Mouse (Mus musculus) spleen, adult 12 weeks (tissue): ENCODE data around the gene Spred3.
"Not testable (repeated sequence)": the region's sequence is repeated elsewhere in the genome, so short reads cannot be mapped to it uniquely, and the experiment has no call there.

ENCODE experiments used
- DNase-seq: peaks from one replicate; pipeline ENCODE4 v3.0.0; 2022; ENCODE audit warnings: low spot score

Spred3 gene

DNA sequence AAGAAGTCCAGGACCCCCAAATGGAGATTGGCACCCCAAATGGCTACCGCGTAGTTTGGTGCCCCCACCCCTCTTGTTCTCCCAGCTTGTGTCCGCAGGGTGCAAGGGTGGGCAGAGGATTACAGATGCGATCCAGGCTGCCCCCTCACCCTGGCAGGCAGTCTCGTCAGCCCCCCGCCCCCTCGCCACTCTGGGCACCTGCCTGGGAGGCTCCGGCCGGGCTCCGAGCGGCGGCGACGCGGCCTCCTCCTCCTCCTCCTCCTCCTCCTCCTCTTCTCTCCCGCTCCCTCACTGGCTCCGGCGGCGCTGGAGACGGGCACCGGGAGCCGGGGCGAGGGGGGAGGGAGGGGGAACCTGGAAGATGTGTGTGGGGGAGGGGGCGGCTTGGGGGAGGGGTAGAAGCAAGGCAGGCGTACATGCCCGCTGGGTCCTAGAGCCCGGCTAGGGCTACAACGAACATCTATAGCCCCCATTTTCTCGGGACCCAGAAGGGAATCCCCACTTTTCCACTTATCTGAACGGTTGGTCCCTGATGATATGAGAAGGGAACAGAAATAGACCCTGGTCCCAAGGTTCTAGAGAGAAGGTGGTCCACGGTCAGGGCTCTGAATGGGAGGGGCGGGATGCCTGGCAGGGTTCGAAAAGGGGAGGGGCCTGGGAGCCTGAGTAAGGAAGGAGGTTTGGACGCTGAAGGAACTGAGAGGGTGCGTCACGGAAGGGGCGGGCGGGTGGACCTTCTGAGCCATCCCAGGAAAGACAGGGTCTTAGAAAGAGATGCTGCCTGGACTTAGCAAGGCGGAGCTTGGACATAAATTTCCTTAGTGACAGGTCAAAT lies 763 bp downstream of the Spred3 start:
- DNase-seq = no peak

- DNase-seq = no peak
Observed at GRCm38 (mm10) chr7:29168791-29169230, 1.4 kb downstream of the Spred3 start.

DNA sequence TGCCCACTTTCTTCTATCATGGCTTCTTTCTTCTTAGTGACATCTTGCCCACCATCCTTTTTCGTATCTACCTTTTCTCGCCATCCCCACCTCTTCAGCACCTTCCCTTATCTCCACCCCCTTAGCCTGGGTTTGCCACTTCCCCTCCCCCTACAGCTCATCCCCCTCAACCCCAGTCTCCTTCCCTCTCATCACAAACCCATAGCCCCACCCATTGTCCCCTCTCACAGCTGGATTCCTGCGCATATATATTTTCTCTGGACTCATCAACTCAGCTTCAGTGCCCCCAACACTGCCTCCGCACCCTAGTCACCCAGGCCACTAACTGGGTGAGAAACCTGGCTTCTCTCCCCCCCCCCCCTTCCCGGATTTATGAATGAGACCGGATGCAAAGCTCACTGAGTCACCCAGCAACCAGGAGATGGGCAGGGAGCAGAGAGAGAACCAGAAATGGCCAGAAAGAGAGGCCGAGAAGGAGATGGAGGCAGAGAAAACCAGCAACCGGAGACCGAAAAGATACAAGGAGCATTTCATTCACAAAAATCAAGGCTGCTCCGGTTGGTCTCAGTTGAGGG lies 2.0 kb downstream of the Spred3 start:
- DNase-seq = no peak

GRCm38 (mm10) chr7:29167656-29168055 lies 2.6 kb downstream of the Spred3 start:
- DNase-seq = no peak

GRCm38 (mm10) chr7:29162750-29163525 lies 7.3 kb downstream of the Spred3 start:
- DNase-seq = no peak

DNA sequence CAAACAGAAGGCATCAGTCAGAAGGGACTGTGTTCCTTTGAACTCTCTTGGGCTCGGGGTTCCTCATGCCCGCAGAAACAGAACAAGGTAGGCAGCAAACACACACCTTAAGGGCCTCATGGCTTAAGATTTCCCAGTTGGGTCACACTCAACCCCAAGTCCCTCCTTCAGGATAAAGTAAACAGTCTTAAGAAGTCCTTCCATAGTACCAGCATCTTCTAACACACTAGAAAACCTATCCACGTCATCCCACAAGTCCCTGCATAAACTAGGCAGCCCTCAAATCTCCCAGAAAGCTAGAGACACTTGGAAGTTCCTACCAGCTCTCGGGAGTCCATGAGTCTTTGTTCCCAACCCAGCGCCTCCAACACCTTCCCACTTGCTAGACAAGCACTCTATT lies 7.9 kb downstream of the Spred3 start:
- no peak for DNase-seq

- no peak for DNase-seq
Observed at GRCm38 (mm10) chr7:29158264-29158663, 11.9 kb downstream of the Spred3 start.

DNA sequence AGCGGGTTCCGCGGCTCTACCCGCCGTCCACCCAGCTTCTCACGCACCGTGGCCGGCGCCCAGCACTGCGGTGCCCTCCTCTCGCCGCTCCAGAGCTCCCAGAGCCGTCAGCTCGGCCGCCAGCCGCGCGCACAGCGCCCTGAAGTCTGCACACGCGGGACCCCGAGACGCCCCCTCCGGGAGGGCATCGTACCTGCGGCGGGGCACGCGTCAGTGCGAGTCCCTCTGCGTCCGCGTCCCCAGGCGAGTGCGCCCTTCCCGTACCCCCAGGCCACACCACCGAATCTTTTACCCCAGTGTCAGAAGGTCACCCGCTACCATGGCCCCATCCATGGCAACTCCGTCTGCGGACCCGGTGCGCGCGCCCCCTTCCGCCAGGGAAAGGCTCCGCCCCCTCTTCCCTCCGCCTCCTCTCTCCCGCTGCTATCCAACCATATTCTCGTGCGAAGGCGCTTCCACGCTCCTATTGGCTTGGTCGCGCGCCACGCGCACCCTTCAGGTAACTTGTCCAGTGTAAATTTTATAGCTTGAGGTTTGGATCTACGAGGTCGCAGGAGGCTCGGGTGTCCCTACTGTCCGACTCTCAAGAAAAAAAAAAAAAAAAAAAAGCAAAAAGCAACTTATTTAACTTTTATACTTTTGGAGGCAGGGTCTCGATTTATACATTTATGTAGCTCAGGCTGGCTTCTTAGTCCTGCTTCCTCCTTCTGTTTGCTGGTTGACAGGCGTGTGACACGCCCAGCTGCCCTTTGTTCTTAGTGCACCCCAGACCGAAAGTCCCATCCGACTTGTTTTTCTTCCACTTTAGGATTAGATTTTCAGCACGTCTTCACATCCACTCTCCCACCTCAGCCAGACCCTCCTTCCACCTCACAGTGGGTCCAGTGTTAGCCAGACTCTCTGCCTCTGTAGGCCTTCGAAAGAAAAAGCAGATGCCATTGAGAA lies 14.1 kb downstream of the Spred3 start, which contains the start of gene Fam98c:
Fam98c (minus strand) TSS at position 397 of the 945 bp plus-strand sequence.
- peak; percentile 53 for DNase-seq

DNA sequence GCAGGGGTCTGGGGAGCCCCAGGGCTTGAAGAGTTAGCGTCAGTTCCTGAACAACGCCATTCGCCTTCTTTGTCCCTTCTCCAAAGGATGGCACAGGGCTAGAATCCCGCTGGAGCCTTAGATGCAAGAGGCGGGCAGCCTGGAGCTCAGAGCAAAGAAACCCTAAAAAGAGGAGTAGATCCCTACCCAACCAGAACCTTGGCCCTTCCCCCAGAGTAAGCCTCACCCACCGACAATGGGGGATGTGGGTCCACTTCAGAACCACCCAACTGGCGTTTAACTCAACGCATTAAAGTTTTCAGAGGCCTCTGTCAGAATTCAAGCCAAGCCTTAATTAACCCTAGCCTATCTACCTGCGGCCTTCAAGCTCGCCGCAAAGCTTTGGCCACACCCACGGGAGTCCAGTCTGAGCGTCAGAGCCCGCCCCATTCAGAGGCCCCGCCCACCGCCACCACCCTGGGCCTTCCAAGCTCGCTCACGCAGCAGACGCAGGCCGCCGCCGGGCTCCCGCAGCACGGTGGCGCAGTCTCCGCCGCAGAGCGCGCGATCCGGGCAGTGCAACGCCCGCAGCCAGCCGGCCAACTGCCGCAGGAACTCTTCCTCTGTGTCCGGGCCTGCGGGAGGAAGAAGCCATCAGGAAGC lies 14.9 kb downstream of the Spred3 start:
- peak; percentile 71 for DNase-seq

GRCm38 (mm10) chr7:29154018-29154720 lies 16.0 kb downstream of the Spred3 start:
- DNase-seq = no peak

DNA sequence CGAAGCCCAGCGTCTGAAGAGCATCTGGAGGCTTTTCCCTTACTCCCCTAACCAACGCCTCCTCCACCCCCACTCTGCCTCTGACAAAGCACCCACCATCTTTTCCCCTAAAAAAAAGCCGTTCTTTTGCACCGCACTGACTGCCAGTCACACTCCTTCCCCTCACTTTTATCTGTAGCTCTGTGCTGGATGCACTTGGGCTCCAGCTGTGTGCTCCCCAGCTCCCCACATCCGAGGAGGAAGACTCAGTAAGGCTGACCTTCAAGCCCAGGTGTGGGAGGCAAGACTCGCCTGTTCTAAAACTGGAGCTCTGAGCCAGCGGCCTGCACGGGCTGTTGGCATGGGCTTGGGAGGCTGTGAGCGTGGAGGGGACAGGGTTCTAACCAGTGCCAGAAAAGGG lies 18.7 kb downstream of the Spred3 start:
- DNase-seq = no peak

GRCm38 (mm10) chr7:29148771-29149170 lies 21.4 kb downstream of the Spred3 start:
- no peak for DNase-seq

GRCm38 (mm10) chr7:29146625-29147367 lies 23.4 kb downstream of the Spred3 start:
- no peak for DNase-seq

- DNase-seq = no peak
Observed at GRCm38 (mm10) chr7:29144006-29144405, 26.2 kb downstream of the Spred3 start.

- DNase-seq = no peak
Observed at GRCm38 (mm10) chr7:29141416-29141815, 28.8 kb downstream of the Spred3 start.

DNA sequence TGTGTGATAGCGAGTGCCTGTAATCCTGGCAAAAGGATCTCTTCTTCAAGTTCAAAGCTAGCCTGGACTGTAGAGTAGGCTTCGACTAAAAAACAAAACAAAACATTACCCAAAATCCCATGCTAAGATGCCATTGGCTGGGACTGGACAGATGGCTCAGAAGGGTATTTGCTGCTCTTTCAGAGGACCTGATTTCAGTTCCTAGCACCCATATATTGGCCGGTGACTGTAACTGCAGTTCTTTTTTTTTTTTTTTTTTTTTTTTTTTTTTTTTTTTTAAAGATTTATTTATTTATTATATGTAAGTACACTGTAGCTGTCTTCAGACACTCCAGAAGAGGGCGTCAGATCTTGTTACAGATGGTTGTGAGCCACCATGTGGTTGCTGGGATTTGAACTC lies 31.0 kb downstream of the Spred3 start:
- not testable (repeated sequence) for DNase-seq

- DNase-seq = no peak
Observed at GRCm38 (mm10) chr7:29137429-29137828, 32.8 kb downstream of the Spred3 start.

DNA sequence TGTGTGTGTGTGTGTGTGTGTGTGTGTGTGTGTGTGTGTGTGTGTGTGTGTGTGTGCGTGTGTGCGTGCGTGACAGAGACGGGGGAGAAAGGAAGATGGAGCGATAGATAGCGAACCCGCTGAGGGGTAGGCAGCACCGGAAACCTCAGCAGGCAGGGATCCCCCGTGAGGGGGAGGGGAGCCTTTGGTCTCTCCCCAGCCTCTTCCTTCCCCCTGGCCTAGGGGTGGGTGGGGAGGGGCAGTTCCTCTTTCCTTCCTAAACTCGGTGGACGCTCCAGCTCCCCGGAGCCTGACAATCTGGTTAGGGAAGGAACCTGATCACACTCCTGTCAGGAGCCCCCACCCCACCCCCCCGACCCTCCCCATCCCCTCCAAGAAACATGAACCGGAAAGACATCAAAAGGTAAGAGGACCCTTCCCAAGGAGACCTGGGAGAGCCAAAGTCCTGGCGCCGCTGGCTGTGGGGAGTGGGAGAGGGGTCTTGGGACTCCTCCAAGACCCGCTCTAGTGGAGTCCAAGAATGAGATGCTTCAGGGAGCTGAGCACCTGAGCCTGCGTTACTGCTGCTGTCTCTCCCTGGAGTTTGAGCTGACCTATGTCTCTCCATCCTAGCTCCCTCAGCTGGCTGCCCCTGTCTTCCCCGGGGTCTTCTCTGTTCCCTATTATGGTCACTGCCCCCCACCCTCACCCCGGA lies 35.4 kb downstream of the Spred3 start, which contains the start of gene Rasgrp4:
Rasgrp4 (plus strand) TSS at position 159 of the 694 bp plus-strand sequence.
- DNase-seq = peak; percentile 40

GRCm38 (mm10) chr7:29134230-29134629 lies 36.0 kb downstream of the Spred3 start:
- no peak for DNase-seq
